Mouse (Mus musculus) liver, postnatal 0 days (tissue): ENCODE measurements around the gene Zzz3.

ENCODE experiments used
- CTCF ChIP-seq: sonication (generic); IDR thresholded peaks from 2 replicates; pipeline ENCODE4 v1.5.1; 2016; ENCODE audit warnings: antibody characterized with exemption, low read depth
- EP300 ChIP-seq: IDR thresholded peaks from 2 replicates; pipeline ENCODE4 v1.6.1; 2016; ENCODE audit warnings: antibody characterized with exemption, low read depth, mild to moderate bottlenecking

DNA sequence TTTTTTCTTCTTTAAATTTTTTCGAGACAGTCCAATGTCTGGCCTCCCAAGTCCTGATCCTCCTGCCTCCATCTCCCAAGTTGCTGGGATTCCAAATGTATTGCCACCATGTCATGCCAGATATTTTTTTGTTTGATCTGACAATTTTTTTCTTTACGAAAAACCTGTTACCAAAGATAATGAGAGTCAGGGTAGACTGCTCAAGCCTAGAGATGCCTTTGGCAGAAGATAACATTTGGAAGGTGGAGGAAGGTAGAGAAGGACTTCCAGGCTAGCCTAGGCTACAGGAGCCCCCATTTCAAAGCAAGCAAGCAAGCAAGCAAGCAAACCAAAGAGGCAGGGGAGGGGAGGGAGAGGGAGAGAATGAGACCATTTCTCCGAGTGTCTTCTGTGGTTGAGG, 48.0 kb upstream of the Zzz3 start:
- TF ChIP-seq CTCF (no peak), EP300 (no peak)
